Mouse (Mus musculus): ENCODE measurements around the gene Mt1.
"Not testable (repeated sequence)": the region's sequence is repeated elsewhere in the genome, so short reads cannot be mapped to it uniquely, and the experiment has no call there.

DNA sequence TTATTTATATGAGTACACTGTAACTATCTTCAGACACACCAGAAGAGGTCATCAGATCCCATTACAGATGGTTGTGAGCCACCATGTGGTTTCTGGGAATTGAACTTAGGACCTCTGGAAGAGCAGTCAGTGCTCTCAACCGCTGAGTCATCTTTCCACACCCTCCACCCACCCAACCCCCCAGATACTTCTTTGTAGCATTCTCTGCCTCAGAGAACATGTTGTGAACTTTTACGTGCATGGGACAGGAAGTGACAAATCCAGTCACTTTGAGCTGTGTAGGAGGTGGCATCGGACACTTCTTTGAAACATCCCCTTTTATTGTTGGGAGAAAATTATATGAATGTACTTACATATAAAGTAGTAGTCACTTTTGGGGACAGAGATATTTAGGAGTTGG lies 44.3 kb upstream of the Mt1 start:
- not testable (repeated sequence) for TF ChIP-seq CTCF (IDR thresholded peaks at IDR 0.05; ENCODE audit: control insufficient read depth, insufficient read depth, insufficient replicate concordance, low read depth, low read length); POLR2A (IDR thresholded peaks at IDR 0.05; ENCODE audit: control insufficient read depth, low read depth, low read length)
